Mouse (Mus musculus) kidney, adult 2 months (tissue): ENCODE data around the gene Shisal2a.

Experiments
- CTCF ChIP-seq: fragments of 200-500 bp; conservative IDR thresholded peaks from 2 replicates; pipeline ENCODE4 v1.5.1; 2011; ENCODE audit warnings: low read depth, mild to moderate bottlenecking, control low read depth, low read length, moderate library complexity, mixed read lengths; ENCODE audit not compliant: insufficient read depth, insufficient read length
- POLR2A ChIP-seq: fragments of 200-500 bp; IDR thresholded peaks from one replicate; pipeline ENCODE4 v1.6.1; 2011; ENCODE audit warnings: low read depth, low read length, control low read depth

GRCm38 (mm10) chr4:108406861-108407401, 23.8 kb upstream of the Shisal2a start, which contains the start of gene Gpx7:
- TF ChIP-seq CTCF (no peak), POLR2A (no peak)
